Mouse (Mus musculus) ES-Bruce4 (cell line): ENCODE data around the gene Bad.

Experiments used
- CTCF ChIP-seq: IDR thresholded peaks from one replicate; pipeline ENCODE4 v1.8.1; 2011; ENCODE audit warnings: low read depth, low read length
- POLR2A ChIP-seq: IDR thresholded peaks from one replicate; pipeline ENCODE4 v1.8.1; 2011; ENCODE audit warnings: low read length; ENCODE audit not compliant: insufficient read depth

DNA sequence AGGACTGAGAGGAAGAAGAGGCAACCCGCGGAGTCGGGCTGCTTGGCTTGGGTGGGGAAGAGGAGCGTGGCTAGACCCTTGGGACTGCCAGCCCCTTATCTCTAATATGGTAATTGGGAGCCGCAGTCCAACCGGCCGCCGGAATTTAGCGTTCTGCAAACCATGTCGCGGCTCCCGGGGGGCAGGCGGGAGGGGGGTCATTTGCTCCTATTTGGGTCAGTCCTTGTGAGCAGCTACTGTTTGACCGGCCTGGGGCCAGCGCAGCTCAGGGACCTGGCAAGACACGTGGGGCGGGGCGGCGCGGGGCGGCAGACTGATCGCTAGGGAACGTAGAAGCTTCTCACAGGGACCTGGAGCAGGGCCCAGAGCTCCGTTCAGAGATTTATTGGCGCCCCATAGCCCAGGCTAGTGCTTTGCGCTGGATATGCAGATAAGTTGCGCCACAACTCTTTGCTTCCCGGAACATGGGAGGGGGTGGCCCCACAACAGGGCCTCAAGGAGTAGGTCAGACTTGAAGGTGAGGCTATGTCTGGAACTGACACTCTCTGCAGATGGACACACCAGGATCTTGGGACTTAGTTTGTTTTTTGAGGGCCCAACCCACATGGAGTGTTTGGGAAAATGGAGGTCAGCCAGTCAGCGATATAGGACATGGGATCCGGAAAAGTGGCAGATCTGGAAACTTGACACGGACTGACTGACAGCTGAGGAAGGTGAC is 10.5 kb downstream of the Bad start:
- TF ChIP-seq POLR2A: no peak
- no peak for TF ChIP-seq CTCF
